Mouse (Mus musculus) midbrain, postnatal 0 days (tissue): ENCODE results near the gene Katnal1. TPM values are rescaled to one million over a fixed set of nuclear protein-coding genes. Genes with fewer than 3 reads are reported as not detected.

ENCODE experiments used
- ATAC-seq: fragments of 200-750 bp; cut with Nextera tagmentation; 2 replicates; pipeline ENCODE4 v1.8.0; 2017; ENCODE audit warnings: moderate number of reproducible peaks, mild to moderate bottlenecking, moderate TSS enrichment, moderate library complexity; ENCODE audit not compliant: low FRiP score
- DNase-seq: peaks from one replicate; pipeline ENCODE4 v3.0.0-alpha.2; 2015; ENCODE audit warnings: low spot score
- H3K27ac ChIP-seq: fragments of 300-500 bp; sonication (generic); 2 replicates; pipeline ENCODE4 v1.5.1; 2014; ENCODE audit warnings: low read depth, mild to moderate bottlenecking, low read length, mixed read lengths
- H3K27me3 ChIP-seq: fragments of 300-500 bp; sonication (generic); 2 replicates; pipeline ENCODE4 v1.6.1; 2014; ENCODE audit warnings: low read length, control low read depth, mixed read lengths; ENCODE audit not compliant: insufficient read depth
- H3K36me3 ChIP-seq: fragments of 300-500 bp; sonication (generic); 2 replicates; pipeline ENCODE4 v1.6.1; 2014; ENCODE audit warnings: low read length, control low read depth, mixed read lengths; ENCODE audit not compliant: insufficient read depth
- H3K4me1 ChIP-seq: fragments of 300-500 bp; sonication (generic); 2 replicates; pipeline ENCODE4 v1.6.1; 2014; ENCODE audit warnings: mild to moderate bottlenecking, control low read depth, antibody characterized with exemption, low read length, mixed read lengths; ENCODE audit not compliant: insufficient read depth
- H3K4me2 ChIP-seq: fragments of 300-500 bp; sonication (generic); 2 replicates; pipeline ENCODE4 v1.6.1; 2014; ENCODE audit warnings: low read depth, mild to moderate bottlenecking, low read length, mixed read lengths; ENCODE audit not compliant: poor library complexity, severe bottlenecking
- H3K4me3 ChIP-seq: fragments of 300-500 bp; sonication (generic); 2 replicates; pipeline ENCODE4 v1.5.1; 2014; ENCODE audit warnings: low read depth, mild to moderate bottlenecking, low read length, moderate library complexity
- H3K9ac ChIP-seq: fragments of 300-500 bp; sonication (generic); replicated peaks from 2 replicates; pipeline ENCODE4 v1.6.1; 2014; ENCODE audit warnings: mild to moderate bottlenecking, low read length, moderate library complexity, mixed read lengths; ENCODE audit not compliant: poor library complexity, severe bottlenecking
- H3K9me3 ChIP-seq: fragments of 300-500 bp; sonication (generic); 2 replicates; pipeline ENCODE4 v1.6.1; 2016; ENCODE audit warnings: low read length, control low read depth
- CTCF ChIP-seq: IDR thresholded peaks from 2 replicates; pipeline ENCODE4 v1.5.1; 2016; ENCODE audit warnings: antibody characterized with exemption, mild to moderate bottlenecking
- WGBS: fragments of 180-500 bp; shearing (Covaris S2); extraction: QIAGEN DNeasy Blood & Tissue Kit; methylation state at CpG from one replicate; pipeline ENCODE4 v1.1.7; 2014; 5-methylcytosine and 5-hydroxymethylcytosine counted together
- polyA plus RNA-seq: library from polyadenylated mRNA; unstranded; fragments of >200 nt; fragmentation: Nextera tagmentation; extraction: Ambion mirVana; gene quantifications from 2 replicates; pipeline ENCODE4 v1.2.1, GENCODE M21; 2015
- total RNA-seq: library from RNA; depleted of rRNA; stranded (reverse); fragments of >200 nt; gene quantifications from 2 replicates; pipeline ENCODE4 v1.2.3, GENCODE M21; 2014

Gene Katnal1
- total and polyA plus RNA-seq, 2 experiments from 2014 or later, result 31.4 to 38.0 TPM

GRCm38 (mm10) chr5:148908191-148909056, 20.7 kb downstream of the Katnal1 start:
- H3K27me3 ChIP-seq, result no peaks in the 10 kb centered on the region
- 0 out of 2 replicates have a peak overlapping the region, but pooled peaks have one; percentile 44 for H3K27ac ChIP-seq
- DNase-seq (peak; percentile 66), ATAC-seq (peak; percentile 24; the same call in 1 of the 2 replicates)
- no peak for TF ChIP-seq CTCF
- H3K4me2 ChIP-seq, result no peak overlapping the region
- H3K4me3 ChIP-seq, result no peak overlapping the region
- no peaks in the 10 kb centered on the region for H3K36me3 ChIP-seq
- no peak overlapping the region for H3K9ac ChIP-seq
- 0 out of 2 replicates have a peak, but pooled peaks cover 11% of the 10 kb centered on the region for H3K4me1 ChIP-seq
- 37% methylated on average over 14 of the region's 17 CpGs for WGBS
- H3K9me3 ChIP-seq, result no peaks in the 10 kb centered on the region

- H3K9me3 ChIP-seq, result no peaks in the 10 kb centered on the region
- TF ChIP-seq CTCF, result no peak
- no peak for ATAC-seq
- 0 out of 2 replicates have a peak, but pooled peaks cover 11% of the 10 kb centered on the region for H3K4me1 ChIP-seq
- no peaks in the 10 kb centered on the region for H3K27me3 ChIP-seq
- no peak overlapping the region for H3K27ac ChIP-seq
- H3K4me3 ChIP-seq, result no peak overlapping the region
- H3K9ac ChIP-seq, result no peak overlapping the region
- WGBS, result 89% methylated on average over 4 of the region's 4 CpGs
- DNase-seq, result no peak
- peaks cover 2% of the 10 kb centered on the region; the same call in 1 of the 2 replicates for H3K36me3 ChIP-seq
- no peak overlapping the region for H3K4me2 ChIP-seq
Measured at GRCm38 (mm10) chr5:148906305-148906704, 22.8 kb downstream of the Katnal1 start.

- Histone ChIP-seq H3K4me1 (0 out of 2 replicates have a peak, but pooled peaks cover 11% of the 10 kb centered on the region), H3K9ac (no peak overlapping the region), H3K4me2 (no peak overlapping the region), H3K27ac (no peak overlapping the region), H3K9me3 (no peaks in the 10 kb centered on the region), H3K4me3 (no peak overlapping the region), H3K27me3 (no peaks in the 10 kb centered on the region), H3K36me3 (peaks cover 6% of the 10 kb centered on the region; the same call in 1 of the 2 replicates)
- ATAC-seq, result no peak
- DNase-seq, result peak; percentile 59
- WGBS, result 70% methylated on average over 6 of the region's 6 CpGs
- TF ChIP-seq CTCF, result peak; percentile 79
Measured at GRCm38 (mm10) chr5:148904846-148905245, 24.3 kb downstream of the Katnal1 start.

- Histone ChIP-seq H3K4me2 (no peak overlapping the region), H3K4me3 (no peak overlapping the region), H3K4me1 (no peaks in the 10 kb centered on the region), H3K27ac (no peak overlapping the region), H3K9ac (no peak overlapping the region), H3K36me3 (peaks cover 6% of the 10 kb centered on the region; the same call in 1 of the 2 replicates), H3K27me3 (no peaks in the 10 kb centered on the region), H3K9me3 (no peaks in the 10 kb centered on the region)
- DNase-seq (no peak), ATAC-seq (no peak)
- TF ChIP-seq CTCF, result no peak
- 93% methylated on average over 7 of the region's 7 CpGs for WGBS
Measured at GRCm38 (mm10) chr5:148899361-148899760, 29.8 kb downstream of the Katnal1 start.

GRCm38 (mm10) chr5:148897941-148898417, 31.1 kb downstream of the Katnal1 start:
- H3K36me3 ChIP-seq, result peaks cover 14% of the 10 kb centered on the region
- no peak overlapping the region for H3K27ac ChIP-seq
- peak; percentile 35 for DNase-seq
- TF ChIP-seq CTCF, result no peak
- H3K9ac ChIP-seq, result 0 out of 2 replicates have a peak overlapping the region, but pooled peaks have one; percentile 0
- no peaks in the 10 kb centered on the region for H3K4me1 ChIP-seq
- H3K27me3 ChIP-seq, result no peaks in the 10 kb centered on the region
- no peak for ATAC-seq
- no peak overlapping the region for H3K4me3 ChIP-seq
- WGBS, result 66% methylated on average over 12 of the region's 12 CpGs
- H3K4me2 ChIP-seq, result no peak overlapping the region
- H3K9me3 ChIP-seq, result no peaks in the 10 kb centered on the region
